Mouse (Mus musculus) thymus, adult 2 months (tissue): ENCODE measurements around the gene Dnm3. TPM values are rescaled to one million over a fixed set of nuclear protein-coding genes. Genes with fewer than 3 reads are reported as not detected.

ENCODE experiments used
- DNase-seq: peaks from one replicate; pipeline ENCODE4 v3.0.0; 2021
- H3K27ac ChIP-seq: fragments of 200-500 bp; 2 replicates; pipeline ENCODE4 v1.5.1; 2012; ENCODE audit warnings: low read length, control low read depth; ENCODE audit not compliant: control insufficient read depth, insufficient read depth
- H3K27me3 ChIP-seq: fragments of 200-500 bp; 2 replicates; pipeline ENCODE4 v1.6.1; 2012; ENCODE audit warnings: mild to moderate bottlenecking, low read length, moderate library complexity, mixed read lengths; ENCODE audit not compliant: control insufficient read depth, insufficient read depth
- H3K36me3 ChIP-seq: fragments of 200-500 bp; 2 replicates; pipeline ENCODE4 v1.6.1; 2012; ENCODE audit warnings: mild to moderate bottlenecking, low read length, moderate library complexity; ENCODE audit not compliant: control insufficient read depth, insufficient read depth
- H3K4me1 ChIP-seq: fragments of 200-500 bp; replicated peaks from 2 replicates; pipeline ENCODE4 v1.6.1; 2012; ENCODE audit warnings: low read length; ENCODE audit not compliant: control insufficient read depth, insufficient read depth
- H3K4me3 ChIP-seq: fragments of 200-500 bp; 2 replicates; pipeline ENCODE4 v1.5.1; 2012; ENCODE audit warnings: mild to moderate bottlenecking, low read length, control low read depth, moderate library complexity; ENCODE audit not compliant: control insufficient read depth, insufficient read depth
- CTCF ChIP-seq: fragments of 200-500 bp; IDR thresholded peaks from 2 replicates; pipeline ENCODE4 v1.5.1; 2012; ENCODE audit warnings: mild to moderate bottlenecking, control low read depth, low read length, moderate library complexity, borderline replicate concordance; ENCODE audit not compliant: control insufficient read depth, poor library complexity, insufficient read depth; ENCODE audit errors: extremely low read depth
- POLR2A ChIP-seq: fragments of 200-500 bp; IDR thresholded peaks from 2 replicates; pipeline ENCODE4 v1.6.1; 2012; ENCODE audit warnings: mild to moderate bottlenecking, low read length, control low read depth, moderate library complexity; ENCODE audit not compliant: control insufficient read depth, poor library complexity, insufficient read depth; ENCODE audit errors: extremely low read depth
- WGBS: fragments of 180-500 bp; shearing (Covaris S2); methylation state at CpG from one replicate; pipeline ENCODE4 v1.1.7; 2018; 5-methylcytosine and 5-hydroxymethylcytosine counted together
- polyA plus RNA-seq: library from polyadenylated mRNA; depleted of rRNA; stranded (reverse); fragments of >200 nt; gene quantifications from 2 replicates; pipeline ENCODE4 v1.2.3, GENCODE M21; 2012

The Dnm3 gene
- polyA plus RNA-seq, 1 experiment = 1.1 TPM

DNA sequence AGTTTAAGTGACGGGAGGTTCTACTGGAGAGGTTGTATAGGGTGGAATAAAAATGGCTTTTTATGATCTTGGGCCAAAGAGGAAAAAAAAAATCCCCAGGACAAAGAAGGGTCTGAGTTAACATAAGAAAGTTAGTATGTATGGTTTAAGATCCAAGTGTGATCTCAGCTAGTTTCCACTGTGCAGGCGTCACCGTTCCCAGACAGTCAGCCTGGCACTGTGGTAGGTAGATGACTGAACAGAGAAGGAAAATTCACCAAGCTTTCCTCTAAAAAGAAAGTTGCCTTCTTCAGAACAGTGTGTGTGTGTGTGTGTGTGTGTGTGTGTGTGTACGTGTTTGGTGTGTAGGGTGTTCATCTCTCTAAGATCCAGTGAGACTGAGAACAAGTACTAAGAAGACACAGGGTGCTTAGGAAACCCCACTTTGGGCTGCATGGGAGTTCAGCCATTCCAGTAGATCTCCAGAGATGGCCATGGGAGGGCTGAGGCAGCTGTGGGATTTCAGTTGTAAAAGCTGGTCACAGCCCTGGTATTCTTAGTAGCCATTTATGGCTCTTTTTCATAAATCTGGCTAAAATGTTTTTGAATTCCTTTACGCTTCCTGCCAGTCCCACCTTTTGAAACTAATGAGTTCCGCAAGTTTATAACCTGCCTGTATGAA is 441.9 kb downstream of the Dnm3 start:
- Histone ChIP-seq H3K27me3 (no peaks in the 10 kb centered on the region), H3K36me3 (no peaks in the 10 kb centered on the region), H3K4me1 (no peaks in the 10 kb centered on the region), H3K4me3 (no peak overlapping the region), H3K27ac (no peak overlapping the region)
- 97% methylated on average over 6 of the region's 6 CpGs for WGBS
- DNase-seq = no peak
- TF ChIP-seq CTCF (no peak), POLR2A (no peak)

DNA sequence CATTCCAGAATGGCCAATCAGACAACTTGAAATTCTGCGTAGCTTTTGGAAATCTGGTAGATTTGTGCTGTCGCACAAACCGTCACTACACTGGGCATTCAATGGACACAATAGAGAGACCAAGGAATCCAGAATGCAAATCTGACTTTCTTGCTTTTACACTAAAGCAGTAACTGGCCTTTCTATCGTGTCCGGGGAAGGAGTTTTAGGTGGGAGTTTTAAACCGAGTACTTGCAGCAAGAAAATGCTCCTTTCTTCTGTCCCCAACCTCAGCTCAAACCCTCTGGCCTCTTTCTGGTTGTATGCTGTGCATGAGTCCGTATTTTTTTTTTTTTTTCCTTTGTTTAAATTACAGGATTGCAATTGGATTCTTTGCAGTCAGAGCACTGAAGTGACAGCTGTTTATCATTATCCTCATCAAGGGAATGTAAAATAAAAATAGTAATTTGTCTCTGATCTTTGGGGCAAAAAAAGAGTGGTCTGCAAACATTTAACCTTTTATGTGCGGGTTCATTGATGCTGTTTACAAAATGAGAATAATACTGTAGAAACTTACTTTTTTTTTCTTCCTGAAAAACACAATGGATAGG is 454.1 kb downstream of the Dnm3 start:
- WGBS = 95% methylated on average over 8 of the region's 8 CpGs
- no peak for TF ChIP-seq POLR2A
- TF ChIP-seq CTCF = no peak
- no peaks in the 10 kb centered on the region for H3K27me3 ChIP-seq
- DNase-seq = no peak
- H3K36me3 ChIP-seq = no peaks in the 10 kb centered on the region
- H3K4me3 ChIP-seq = no peak overlapping the region
- no peak overlapping the region for H3K27ac ChIP-seq
- no peaks in the 10 kb centered on the region for H3K4me1 ChIP-seq

DNA sequence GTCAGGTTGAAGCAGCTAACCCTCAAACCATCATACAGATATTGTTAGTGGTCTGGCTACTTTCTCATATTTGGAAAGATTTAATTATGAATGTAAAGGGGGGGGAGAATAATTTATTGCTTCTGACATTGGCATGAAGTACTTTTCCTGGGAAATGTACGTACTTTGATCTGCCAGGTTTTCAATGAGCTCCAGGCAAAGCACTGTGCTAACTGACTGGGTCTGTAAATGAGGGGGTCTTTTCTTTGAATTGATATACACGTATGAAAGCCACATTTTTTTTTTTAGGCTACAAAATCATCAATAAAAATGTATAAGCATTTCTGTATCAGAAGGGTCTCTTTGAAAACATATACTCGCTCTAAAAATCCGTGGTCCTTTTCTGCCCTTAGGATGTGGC is 457.1 kb downstream of the Dnm3 start:
- Histone ChIP-seq H3K36me3 (no peaks in the 10 kb centered on the region), H3K4me3 (no peak overlapping the region), H3K27ac (no peak overlapping the region), H3K4me1 (no peaks in the 10 kb centered on the region), H3K27me3 (no peaks in the 10 kb centered on the region)
- WGBS = 91% methylated on average over 4 of the region's 4 CpGs
- DNase-seq = no peak
- TF ChIP-seq POLR2A (no peak), CTCF (no peak)

GRCm38 (mm10) chr1:162020303-162020731 is 457.5 kb downstream of the Dnm3 start:
- Histone ChIP-seq H3K4me1 (no peaks in the 10 kb centered on the region), H3K27me3 (no peaks in the 10 kb centered on the region), H3K4me3 (no peak overlapping the region), H3K36me3 (no peaks in the 10 kb centered on the region), H3K27ac (no peak overlapping the region)
- no peak for DNase-seq
- WGBS = 94% methylated on average over 7 of the region's 7 CpGs
- TF ChIP-seq CTCF (no peak), POLR2A (no peak)

DNA sequence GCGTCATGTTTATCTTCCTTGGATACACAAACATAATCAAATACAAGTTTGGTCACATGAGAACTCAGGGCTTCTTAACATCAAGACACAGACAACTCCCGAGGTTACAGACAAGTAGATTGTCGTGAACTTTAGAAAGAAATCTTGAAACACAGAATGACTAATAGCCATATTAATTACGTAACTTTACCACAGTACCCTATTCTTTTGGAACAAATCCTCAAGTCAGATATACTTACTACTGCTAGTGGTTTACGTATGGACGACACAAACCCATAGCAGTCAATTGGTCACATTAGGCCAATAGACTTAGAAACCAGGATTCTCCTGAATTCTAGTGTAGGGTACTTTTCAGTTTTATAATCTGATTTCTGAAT is 459.2 kb downstream of the Dnm3 start:
- Histone ChIP-seq H3K36me3 (no peaks in the 10 kb centered on the region), H3K4me3 (no peak overlapping the region), H3K4me1 (no peaks in the 10 kb centered on the region), H3K27me3 (no peaks in the 10 kb centered on the region), H3K27ac (no peak overlapping the region)
- no peak for DNase-seq
- 90% methylated on average over 6 of the region's 6 CpGs for WGBS
- no peak for TF ChIP-seq POLR2A
- no peak for TF ChIP-seq CTCF

DNA sequence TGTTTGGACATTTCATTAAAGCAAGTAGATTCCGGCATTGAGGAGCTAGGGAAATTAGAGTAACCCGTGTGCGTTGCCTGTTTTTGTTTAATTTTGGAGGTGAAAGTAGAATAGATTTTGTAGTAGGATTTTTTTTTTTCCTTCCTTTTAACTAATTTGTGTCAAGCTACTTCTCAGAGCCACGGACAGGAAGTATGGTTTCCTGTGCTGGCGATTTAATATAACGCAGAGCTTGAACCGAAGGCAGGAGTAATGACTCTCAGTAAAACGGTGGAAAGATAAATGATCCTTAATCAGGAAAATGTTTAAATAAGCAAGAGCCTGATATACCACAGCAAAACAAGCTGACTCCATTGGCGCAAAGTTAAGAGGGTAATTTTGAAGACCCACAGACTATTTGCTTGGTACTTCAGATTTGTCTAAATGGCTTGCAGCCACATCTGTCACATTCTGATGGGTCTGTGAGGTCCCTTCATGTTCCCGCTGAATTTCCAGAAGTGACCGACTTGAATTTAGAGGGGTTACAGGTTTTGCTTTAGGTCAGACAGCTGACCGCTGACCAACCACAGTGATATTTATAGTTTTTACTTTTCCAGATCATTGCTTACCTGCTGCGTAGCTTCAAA is 459.7 kb downstream of the Dnm3 start:
- no peaks in the 10 kb centered on the region for H3K4me1 ChIP-seq
- DNase-seq = no peak
- H3K36me3 ChIP-seq = no peaks in the 10 kb centered on the region
- H3K27ac ChIP-seq = no peak overlapping the region
- TF ChIP-seq POLR2A (no peak), CTCF (no peak)
- no peaks in the 10 kb centered on the region for H3K27me3 ChIP-seq
- no peak overlapping the region for H3K4me3 ChIP-seq
- WGBS = 24% methylated on average over 13 of the region's 13 CpGs
